Mouse (Mus musculus) hindbrain, embryonic 13.5 days (tissue): ENCODE measurements around the gene Bach2. TPM values are rescaled to one million over a fixed set of nuclear protein-coding genes. Genes with fewer than 3 reads are reported as not detected.

Experiments used
- ATAC-seq: fragments of 200-750 bp; cut with Nextera tagmentation; 2 replicates; pipeline ENCODE4 v1.8.0; 2017; ENCODE audit warnings: moderate TSS enrichment; ENCODE audit not compliant: low FRiP score
- H3K27ac ChIP-seq: fragments of 300-500 bp; sonication (generic); 2 replicates; pipeline ENCODE4 v1.5.1; 2015; ENCODE audit warnings: inconsistent platforms, mild to moderate bottlenecking, moderate library complexity
- H3K27me3 ChIP-seq: fragments of 300-500 bp; sonication (generic); 2 replicates; pipeline ENCODE4 v1.6.1; 2015; ENCODE audit warnings: mild to moderate bottlenecking, inconsistent platforms
- H3K36me3 ChIP-seq: fragments of 300-500 bp; sonication (generic); 2 replicates; pipeline ENCODE4 v1.6.1; 2015; ENCODE audit warnings: mild to moderate bottlenecking, inconsistent platforms
- H3K4me1 ChIP-seq: fragments of 300-500 bp; sonication (generic); replicated peaks from 2 replicates; pipeline ENCODE4 v1.6.1; 2015; ENCODE audit warnings: inconsistent platforms
- H3K4me2 ChIP-seq: fragments of 300-500 bp; sonication (generic); 2 replicates; pipeline ENCODE4 v1.6.1; 2015; ENCODE audit warnings: inconsistent platforms, mild to moderate bottlenecking, moderate library complexity
- H3K4me3 ChIP-seq: fragments of 300-500 bp; sonication (generic); 2 replicates; pipeline ENCODE4 v1.5.1; 2015; ENCODE audit warnings: mild to moderate bottlenecking, inconsistent platforms
- H3K9ac ChIP-seq: fragments of 300-500 bp; sonication (generic); 2 replicates; pipeline ENCODE4 v1.6.1; 2015; ENCODE audit warnings: mild to moderate bottlenecking, inconsistent platforms
- H3K9me3 ChIP-seq: fragments of 300-500 bp; sonication (generic); 2 replicates; pipeline ENCODE4 v1.6.1; 2016; ENCODE audit warnings: inconsistent platforms
- WGBS: fragments of 180-500 bp; shearing (Covaris S2); methylation state at CpG from one replicate; pipeline ENCODE4 v1.1.7; 2015; 5-methylcytosine and 5-hydroxymethylcytosine counted together
- polyA plus RNA-seq: library from polyadenylated mRNA; unstranded; fragments of >200 nt; fragmentation: Nextera tagmentation; extraction: Ambion mirVana; gene quantifications from 2 replicates; pipeline ENCODE4 v1.2.1, GENCODE M21; 2015

Bach2 gene
- polyA plus RNA-seq, 1 experiment from 2014 or later, result 28.5 TPM

GRCm38 (mm10) chr4:32393951-32394350 lies 155.3 kb downstream of the Bach2 start:
- Histone ChIP-seq H3K27ac (peak overlapping the region; percentile 70), H3K4me3 (no peak overlapping the region), H3K9me3 (no peaks in the 10 kb centered on the region), H3K4me1 (peaks cover 23% of the 10 kb centered on the region), H3K36me3 (no peaks in the 10 kb centered on the region), H3K4me2 (no peak overlapping the region), H3K27me3 (no peaks in the 10 kb centered on the region), H3K9ac (no peak overlapping the region)
- whole genome bisulfite sequencing, result 57% methylated on average over 1 of the region's 1 CpGs
- ATAC-seq, result no peak

- no peak overlapping the region for H3K4me3 ChIP-seq
- H3K36me3 ChIP-seq, result no peaks in the 10 kb centered on the region
- ATAC-seq, result no peak
- H3K27ac ChIP-seq, result no peak overlapping the region
- no peak overlapping the region for H3K4me2 ChIP-seq
- no peak overlapping the region for H3K9ac ChIP-seq
- H3K9me3 ChIP-seq, result no peaks in the 10 kb centered on the region
- peaks cover 18% of the 10 kb centered on the region for H3K4me1 ChIP-seq
- H3K27me3 ChIP-seq, result no peaks in the 10 kb centered on the region
- 83% methylated on average over 2 of the region's 2 CpGs for WGBS
Measured at GRCm38 (mm10) chr4:32394850-32395249, 156.2 kb downstream of the Bach2 start.

- no peak for ATAC-seq
- 96% methylated on average over 5 of the region's 5 CpGs for WGBS
- Histone ChIP-seq H3K9ac (no peak overlapping the region), H3K9me3 (no peaks in the 10 kb centered on the region), H3K4me1 (peaks cover 26% of the 10 kb centered on the region), H3K27ac (no peak overlapping the region), H3K36me3 (no peaks in the 10 kb centered on the region), H3K27me3 (no peaks in the 10 kb centered on the region), H3K4me2 (no peak overlapping the region), H3K4me3 (no peak overlapping the region)
Measured at GRCm38 (mm10) chr4:32401459-32401858, 162.9 kb downstream of the Bach2 start.

GRCm38 (mm10) chr4:32403506-32403905 lies 164.9 kb downstream of the Bach2 start:
- H3K4me2 ChIP-seq, result no peak overlapping the region
- no peak overlapping the region for H3K27ac ChIP-seq
- no peaks in the 10 kb centered on the region for H3K9me3 ChIP-seq
- ATAC-seq, result no peak
- no peaks in the 10 kb centered on the region for H3K27me3 ChIP-seq
- no peak overlapping the region for H3K9ac ChIP-seq
- no peak overlapping the region for H3K4me3 ChIP-seq
- no peaks in the 10 kb centered on the region for H3K36me3 ChIP-seq
- WGBS, result 92% methylated on average over 5 of the region's 5 CpGs
- peaks cover 21% of the 10 kb centered on the region for H3K4me1 ChIP-seq

DNA sequence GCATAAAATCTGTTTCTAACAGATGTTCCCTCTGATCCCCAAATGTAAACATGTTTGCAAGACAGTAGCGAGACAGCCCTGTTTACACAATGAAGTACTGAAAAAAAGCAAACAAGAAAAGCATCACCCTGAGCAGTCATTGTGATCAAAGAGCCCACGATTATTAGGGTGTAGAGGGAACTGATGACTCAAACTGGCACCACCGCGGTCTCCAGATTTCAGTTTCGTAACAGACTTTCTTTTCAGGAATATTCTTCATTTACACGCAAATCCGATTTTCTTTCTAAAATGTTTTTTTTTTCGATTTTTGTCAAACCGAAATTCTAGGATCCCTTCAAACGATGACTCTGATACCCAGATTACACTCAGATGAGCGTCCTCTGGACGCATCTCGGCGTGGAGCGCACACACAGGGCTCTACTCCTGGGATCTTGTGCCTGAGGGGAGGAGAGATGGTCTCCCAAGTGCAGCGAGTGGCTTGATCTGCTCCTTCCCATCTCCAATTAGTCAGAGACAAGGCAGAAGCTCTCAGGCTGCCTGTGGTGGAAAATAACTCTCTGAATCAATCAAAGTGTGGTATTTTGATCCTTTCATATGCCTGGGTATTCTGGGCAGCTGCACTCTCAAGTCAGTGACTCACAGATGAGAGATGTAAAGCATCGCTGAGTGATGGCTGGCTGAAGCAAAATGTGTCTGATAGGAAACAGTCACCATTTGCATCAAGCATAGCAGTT lies 166.7 kb downstream of the Bach2 start:
- Histone ChIP-seq H3K9ac (no peak overlapping the region), H3K27me3 (no peaks in the 10 kb centered on the region), H3K9me3 (no peaks in the 10 kb centered on the region), H3K4me1 (peaks cover 21% of the 10 kb centered on the region), H3K4me3 (no peak overlapping the region), H3K4me2 (no peak overlapping the region), H3K36me3 (no peaks in the 10 kb centered on the region), H3K27ac (peak overlapping the region; percentile 13)
- 74% methylated on average over 17 of the region's 17 CpGs for WGBS
- ATAC-seq, result no peak

DNA sequence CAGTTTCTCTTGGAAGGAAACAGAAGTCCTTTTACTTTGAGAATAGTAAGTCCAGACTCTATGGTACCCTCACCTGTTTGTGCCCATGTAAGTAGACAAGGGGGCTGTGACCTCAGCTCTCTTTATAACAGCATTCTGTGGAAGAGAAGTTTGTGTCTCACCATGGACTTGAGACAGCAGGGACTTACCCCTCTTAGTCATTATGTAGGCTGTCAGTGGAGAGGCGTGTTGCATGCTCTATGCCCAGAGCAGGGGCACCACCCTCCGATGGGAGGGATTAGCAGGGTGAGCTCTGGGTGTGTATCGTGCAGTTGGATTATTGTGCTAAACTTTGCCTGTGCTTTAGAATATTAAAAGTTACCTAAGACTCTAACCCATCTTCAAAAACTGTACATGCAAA lies 167.4 kb downstream of the Bach2 start:
- H3K9me3 ChIP-seq, result no peaks in the 10 kb centered on the region
- no peaks in the 10 kb centered on the region for H3K27me3 ChIP-seq
- H3K27ac ChIP-seq, result 0 out of 2 replicates have a peak overlapping the region, but pooled peaks have one; percentile 13
- no peaks in the 10 kb centered on the region for H3K36me3 ChIP-seq
- no peak overlapping the region for H3K9ac ChIP-seq
- no peak overlapping the region for H3K4me3 ChIP-seq
- no peak overlapping the region for H3K4me2 ChIP-seq
- no peak for ATAC-seq
- peaks cover 21% of the 10 kb centered on the region for H3K4me1 ChIP-seq
- 87% methylated on average over 3 of the region's 3 CpGs for WGBS

GRCm38 (mm10) chr4:32408535-32408934 lies 169.9 kb downstream of the Bach2 start:
- Histone ChIP-seq H3K36me3 (no peaks in the 10 kb centered on the region), H3K9ac (no peak overlapping the region), H3K27ac (no peak overlapping the region), H3K4me3 (no peak overlapping the region), H3K4me2 (no peak overlapping the region), H3K4me1 (peaks cover 29% of the 10 kb centered on the region), H3K9me3 (no peaks in the 10 kb centered on the region), H3K27me3 (no peaks in the 10 kb centered on the region)
- WGBS, result 89% methylated on average over 8 of the region's 8 CpGs
- no peak for ATAC-seq

DNA sequence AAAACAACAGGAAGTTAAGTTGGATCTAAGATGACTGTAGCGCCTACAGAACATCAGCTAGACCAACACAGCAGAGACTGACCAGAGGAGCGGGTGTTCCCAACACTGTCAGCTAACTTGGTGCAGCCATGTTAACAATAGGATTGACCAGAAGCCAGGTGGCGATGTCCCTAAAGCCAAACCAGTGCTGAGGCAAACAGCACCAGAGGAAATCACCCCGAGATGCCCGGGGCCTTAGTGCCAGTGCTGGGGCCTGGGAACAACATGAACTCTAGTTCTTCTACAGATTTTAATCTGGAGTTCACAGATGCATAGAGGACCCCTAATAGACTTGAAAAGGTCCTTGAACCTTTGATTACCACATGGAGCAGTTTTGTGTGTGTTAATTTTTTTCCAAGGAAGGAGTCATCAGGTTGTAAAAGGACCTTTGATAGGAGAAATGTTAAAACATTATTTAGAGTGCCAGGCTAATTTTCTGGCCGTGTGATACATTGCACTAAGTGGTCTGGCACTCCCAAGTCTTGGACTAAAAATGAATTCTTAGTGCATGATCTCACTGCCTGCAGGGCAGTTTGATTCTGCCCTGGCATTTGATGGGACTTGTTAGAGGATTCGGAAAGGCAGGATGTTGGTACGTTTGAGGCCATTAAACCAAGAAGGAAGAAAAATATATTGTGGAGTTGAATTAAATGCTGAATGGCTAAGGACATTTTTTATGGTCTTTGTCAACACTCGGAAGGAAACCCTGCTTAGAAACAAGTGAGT lies 170.7 kb downstream of the Bach2 start:
- Histone ChIP-seq H3K9me3 (no peaks in the 10 kb centered on the region), H3K4me1 (peaks cover 29% of the 10 kb centered on the region), H3K27me3 (no peaks in the 10 kb centered on the region), H3K4me2 (no peak overlapping the region), H3K27ac (no peak overlapping the region), H3K9ac (no peak overlapping the region), H3K4me3 (no peak overlapping the region), H3K36me3 (no peaks in the 10 kb centered on the region)
- WGBS, result 85% methylated on average over 9 of the region's 9 CpGs
- no peak for ATAC-seq

GRCm38 (mm10) chr4:32413063-32413462 lies 174.5 kb downstream of the Bach2 start:
- Histone ChIP-seq H3K4me1 (peaks cover 17% of the 10 kb centered on the region; the same call in 1 of the 2 replicates), H3K36me3 (peaks cover 3% of the 10 kb centered on the region; the same call in 1 of the 2 replicates), H3K9ac (no peak overlapping the region), H3K4me2 (no peak overlapping the region), H3K27me3 (no peaks in the 10 kb centered on the region), H3K27ac (no peak overlapping the region), H3K4me3 (no peak overlapping the region), H3K9me3 (no peaks in the 10 kb centered on the region)
- 68% methylated on average over 7 of the region's 7 CpGs for WGBS
- no peak for ATAC-seq

- WGBS, result 81% methylated on average over 9 of the region's 9 CpGs
- Histone ChIP-seq H3K4me3 (no peak overlapping the region), H3K27me3 (no peaks in the 10 kb centered on the region), H3K9ac (no peak overlapping the region), H3K4me2 (no peak overlapping the region), H3K27ac (0 out of 2 replicates have a peak overlapping the region, but pooled peaks have one; percentile 50), H3K4me1 (peaks cover 17% of the 10 kb centered on the region; the same call in 1 of the 2 replicates), H3K9me3 (no peaks in the 10 kb centered on the region), H3K36me3 (peaks cover 4% of the 10 kb centered on the region; the same call in 1 of the 2 replicates)
- no peak for ATAC-seq
Measured at GRCm38 (mm10) chr4:32413505-32413904, 174.9 kb downstream of the Bach2 start.

DNA sequence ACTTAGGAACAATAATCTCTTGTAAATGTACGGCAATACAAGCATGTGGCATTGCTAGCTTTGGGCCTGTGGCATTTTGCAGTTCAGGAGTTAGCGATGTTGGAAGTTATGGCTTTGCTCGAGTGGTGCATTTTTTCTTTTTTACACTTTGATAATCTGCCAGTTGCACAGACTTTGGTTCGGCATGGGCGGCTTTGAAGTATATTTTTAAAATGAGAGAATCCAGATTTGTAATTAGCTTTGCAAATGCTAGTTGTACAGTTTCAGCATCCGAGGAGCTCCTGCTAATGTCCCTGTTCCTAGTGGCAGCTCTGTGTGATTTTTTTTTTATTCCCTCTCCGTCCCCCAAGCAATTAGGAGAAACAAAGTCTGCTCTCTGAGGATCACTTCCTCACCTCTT lies 176.4 kb downstream of the Bach2 start:
- no peak for ATAC-seq
- Histone ChIP-seq H3K4me2 (no peak overlapping the region), H3K27ac (peak overlapping the region; percentile 15; the same call in 1 of the 2 replicates), H3K36me3 (peaks cover 4% of the 10 kb centered on the region; the same call in 1 of the 2 replicates), H3K9me3 (no peaks in the 10 kb centered on the region), H3K9ac (no peak overlapping the region), H3K27me3 (no peaks in the 10 kb centered on the region), H3K4me1 (peaks cover 17% of the 10 kb centered on the region; the same call in 1 of the 2 replicates), H3K4me3 (no peak overlapping the region)
- WGBS, result 79% methylated on average over 7 of the region's 7 CpGs

DNA sequence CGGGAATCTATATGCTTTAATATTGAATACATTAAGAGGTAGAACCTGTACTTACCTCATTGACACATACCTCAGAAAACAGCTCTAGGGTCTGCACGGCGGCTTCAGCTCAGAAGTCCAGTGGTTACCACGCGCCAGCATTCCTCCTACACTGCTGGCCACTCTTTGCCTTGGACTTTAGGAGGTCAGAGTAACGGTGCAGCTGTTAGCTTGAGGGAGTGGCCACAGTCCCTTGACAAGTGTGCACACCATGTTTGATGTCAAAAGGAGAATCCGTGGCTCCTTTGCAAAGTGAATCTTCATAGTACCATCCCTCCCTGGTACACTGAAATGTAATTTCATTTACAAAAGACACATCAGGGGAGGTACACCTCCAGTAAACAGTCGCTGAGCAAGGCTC lies 179.3 kb downstream of the Bach2 start:
- Histone ChIP-seq H3K9ac (no peak overlapping the region), H3K27me3 (no peaks in the 10 kb centered on the region), H3K27ac (no peak overlapping the region), H3K36me3 (peaks cover 4% of the 10 kb centered on the region; the same call in 1 of the 2 replicates), H3K9me3 (no peaks in the 10 kb centered on the region), H3K4me2 (no peak overlapping the region), H3K4me1 (peaks cover 27% of the 10 kb centered on the region), H3K4me3 (no peak overlapping the region)
- 86% methylated on average over 8 of the region's 8 CpGs for WGBS
- no peak for ATAC-seq
